Mouse (Mus musculus) macrophage (primary cell): ENCODE measurements around the gene Tmem56. TPM values are rescaled to one million over a fixed set of nuclear protein-coding genes. Genes with fewer than 3 reads are reported as not detected.

Source experiments
- H3K27ac ChIP-seq: fragments of 350-480 bp; formaldehyde crosslinking; 2 replicates; pipeline ENCODE4 v1.9.0; 2021
- H3K36me3 ChIP-seq: fragments of 350-480 bp; formaldehyde crosslinking; 2 replicates; pipeline ENCODE4 v1.9.0; 2021; ENCODE audit errors: inconsistent target
- H3K4me3 ChIP-seq: fragments of 350-480 bp; formaldehyde crosslinking; 2 replicates; pipeline ENCODE4 v1.9.0; 2021; ENCODE audit errors: inconsistent target
- H3K79me2 ChIP-seq: fragments of 350-480 bp; formaldehyde crosslinking; 2 replicates; pipeline ENCODE4 v1.9.0; 2021; ENCODE audit errors: inconsistent target
- WGBS: methylation state at CpG from one replicate; pipeline ENCODE4 v1.1.7; 2026; ENCODE audit warnings: inconsistent platforms; ENCODE audit not compliant: missing documents; 5-methylcytosine and 5-hydroxymethylcytosine counted together
- polyA plus RNA-seq: library from polyadenylated mRNA; stranded (reverse); fragments of 250-400 nt; gene quantifications from 3 replicates; pipeline ENCODE4 v1.2.4, GENCODE M21; 2018; ENCODE audit warnings: inconsistent platforms

The Tmem56 gene
- polyA plus RNA-seq, 1 experiment from 2014 or later: not detected

DNA sequence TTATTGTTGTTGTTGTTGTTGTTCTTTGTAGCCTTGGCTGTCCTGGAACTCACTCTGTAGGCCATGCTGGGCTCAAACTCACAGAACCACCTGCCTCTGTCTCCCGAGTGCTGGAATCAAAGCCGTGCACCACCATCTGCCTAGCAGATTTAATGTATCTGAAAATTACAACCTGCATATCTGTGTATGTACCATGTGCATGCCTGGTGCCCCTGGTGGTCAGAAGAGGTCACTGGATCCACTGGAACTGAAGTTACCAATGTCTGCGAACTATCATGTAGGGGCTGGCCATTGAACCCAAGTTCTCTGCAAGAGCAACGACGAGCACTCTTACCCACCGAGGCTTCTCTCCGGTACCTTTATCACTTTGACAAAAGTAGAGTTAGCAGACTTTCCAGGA, 23.7 kb upstream of the Tmem56 start:
- Histone ChIP-seq H3K4me3 (no peak overlapping the region), H3K36me3 (no peaks in the 10 kb centered on the region), H3K27ac (no peak overlapping the region), H3K79me2 (no peaks in the 10 kb centered on the region)
- 92% methylated on average over 7 of the region's 7 CpGs for WGBS

DNA sequence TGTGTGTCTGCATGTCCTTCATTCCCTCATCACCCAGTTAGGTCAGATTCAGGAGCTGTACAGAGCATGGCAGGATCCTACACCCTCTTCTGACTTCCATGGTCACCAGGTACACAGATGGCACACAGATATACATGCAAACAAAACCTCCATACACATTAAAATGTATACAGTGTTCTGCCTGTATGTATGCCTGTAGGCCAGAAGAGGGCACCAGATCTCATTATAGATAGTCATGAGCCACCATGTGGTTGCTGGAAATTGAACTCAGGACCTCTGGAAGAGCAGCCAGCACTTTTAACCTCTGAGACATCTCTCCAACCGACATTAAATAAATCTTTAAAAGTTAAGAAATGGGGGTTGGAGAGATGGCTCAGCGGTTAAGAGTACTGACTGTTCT, 11.3 kb upstream of the Tmem56 start:
- no peak overlapping the region for H3K4me3 ChIP-seq
- H3K79me2 ChIP-seq: no peaks in the 10 kb centered on the region
- no peak overlapping the region for H3K27ac ChIP-seq
- 88% methylated on average over 2 of the region's 2 CpGs for WGBS
- H3K36me3 ChIP-seq: no peaks in the 10 kb centered on the region

DNA sequence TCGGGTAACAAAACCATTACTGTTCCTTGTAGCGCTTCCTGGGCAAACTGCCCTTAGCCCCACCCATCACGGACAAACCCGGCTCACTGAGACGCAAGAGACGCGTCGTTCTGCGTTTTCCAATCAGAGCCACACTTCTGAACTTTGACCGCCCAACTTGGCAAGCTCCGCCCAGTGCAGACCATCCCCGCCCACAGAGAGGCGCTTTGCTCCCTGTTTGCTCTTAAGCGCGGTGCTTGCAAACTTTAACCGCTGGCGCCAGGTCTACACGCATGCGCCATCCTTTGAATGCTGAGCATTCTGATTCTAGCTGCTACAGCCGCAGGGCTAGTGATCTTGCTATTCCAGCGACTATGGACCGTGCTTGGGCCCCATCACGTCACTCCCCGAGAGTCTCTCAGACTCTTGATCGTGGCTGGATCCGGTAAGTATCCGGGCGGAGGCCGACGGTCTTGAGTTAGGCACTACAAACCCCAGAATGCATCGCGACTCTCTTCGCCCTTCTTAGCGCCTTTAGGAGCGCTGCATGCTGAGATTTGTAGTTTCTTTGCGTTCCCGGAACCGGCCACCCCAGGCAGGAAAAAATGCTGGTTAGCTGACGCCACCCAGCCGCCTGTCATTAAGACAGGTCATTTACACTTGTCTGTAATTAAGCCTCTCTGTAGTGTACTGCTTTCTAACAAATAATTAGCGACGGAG, 8.8 kb upstream of the Tmem56 start, which contains the start of gene Alg14:
Alg14 (plus strand) TSS at position 214 of the 699 bp plus-strand sequence.
- Histone ChIP-seq H3K27ac (peak within 1 kb of the TSS; percentile 90), H3K4me3 (peak within 1 kb of the TSS; percentile 65), H3K36me3 (no peaks in the 10 kb centered on the region), H3K79me2 (no peaks in the 10 kb centered on the region)
- under 1% methylated on average over 42 of the region's 42 CpGs for WGBS

DNA sequence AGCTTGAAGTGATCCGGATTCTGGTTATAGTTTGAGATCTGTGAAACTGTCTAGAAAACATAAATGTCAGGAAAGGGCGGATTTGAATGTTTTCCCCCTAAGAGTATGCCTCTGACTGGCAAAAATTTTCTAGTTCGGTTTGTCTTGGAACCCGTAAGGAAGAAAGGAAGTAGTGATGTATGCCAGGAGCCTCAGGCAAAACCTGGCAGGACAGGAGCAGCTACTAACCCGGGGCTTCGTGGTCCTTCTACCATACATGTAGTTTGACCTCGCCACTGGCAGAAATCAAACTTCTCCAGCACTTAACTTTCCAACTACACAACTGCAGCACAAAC, 8.3 kb upstream of the Tmem56 start:
- Histone ChIP-seq H3K79me2 (no peaks in the 10 kb centered on the region), H3K36me3 (no peaks in the 10 kb centered on the region), H3K4me3 (peak overlapping the region; percentile 65), H3K27ac (peak overlapping the region; percentile 90)
- 7% methylated on average over 7 of the region's 7 CpGs for WGBS

DNA sequence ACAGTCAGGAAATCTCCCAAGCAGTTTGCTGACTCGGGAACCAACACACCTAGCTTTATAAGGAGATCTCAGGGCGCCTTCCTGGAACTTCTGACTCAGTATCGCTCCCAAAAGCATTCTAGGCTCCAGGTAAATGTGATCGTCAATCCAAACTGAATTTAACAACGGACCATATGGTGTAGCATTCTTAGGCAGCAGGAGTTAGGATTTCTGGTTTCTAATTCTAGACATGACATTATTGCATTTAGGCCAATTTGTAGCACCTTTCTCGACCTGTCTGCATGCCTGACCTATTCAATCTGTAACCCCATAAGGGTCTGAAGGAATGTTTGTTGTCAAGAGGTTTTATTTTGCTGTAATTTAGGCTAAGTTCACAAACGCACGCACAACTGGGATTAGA, 7.8 kb upstream of the Tmem56 start:
- peak overlapping the region; percentile 90; the same call in 1 of the 2 replicates for H3K27ac ChIP-seq
- 92% methylated on average over 8 of the region's 8 CpGs for WGBS

DNA sequence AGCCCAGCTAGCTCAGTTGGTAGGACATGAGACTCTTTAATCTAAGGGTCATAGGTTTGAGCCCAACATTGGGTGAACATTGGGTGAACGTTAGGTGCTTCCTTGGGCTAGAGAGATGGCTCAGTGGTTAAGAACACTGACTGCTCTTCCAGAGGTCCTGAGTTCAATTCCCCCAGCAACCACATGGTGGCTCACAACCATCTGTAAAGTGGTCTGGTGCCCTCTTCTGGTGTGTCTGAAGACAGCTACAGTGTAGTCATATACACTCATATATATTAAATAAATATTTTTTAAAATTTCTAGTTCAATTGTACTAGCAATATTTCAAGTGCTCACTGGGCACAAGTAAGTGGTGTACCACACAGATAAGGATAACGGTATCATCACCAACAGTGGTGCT, 4.3 kb upstream of the Tmem56 start:
- Histone ChIP-seq H3K4me3 (no peak overlapping the region), H3K36me3 (no peaks in the 10 kb centered on the region), H3K27ac (no peak overlapping the region), H3K79me2 (no peaks in the 10 kb centered on the region)
- WGBS: 94% methylated on average over 2 of the region's 2 CpGs

More for the DNA sequence above, 7.8 kb upstream of the Tmem56 start:
- H3K79me2 ChIP-seq: no peaks in the 10 kb centered on the region
- H3K4me3 ChIP-seq: peak overlapping the region; percentile 65
- no peaks in the 10 kb centered on the region for H3K36me3 ChIP-seq

DNA sequence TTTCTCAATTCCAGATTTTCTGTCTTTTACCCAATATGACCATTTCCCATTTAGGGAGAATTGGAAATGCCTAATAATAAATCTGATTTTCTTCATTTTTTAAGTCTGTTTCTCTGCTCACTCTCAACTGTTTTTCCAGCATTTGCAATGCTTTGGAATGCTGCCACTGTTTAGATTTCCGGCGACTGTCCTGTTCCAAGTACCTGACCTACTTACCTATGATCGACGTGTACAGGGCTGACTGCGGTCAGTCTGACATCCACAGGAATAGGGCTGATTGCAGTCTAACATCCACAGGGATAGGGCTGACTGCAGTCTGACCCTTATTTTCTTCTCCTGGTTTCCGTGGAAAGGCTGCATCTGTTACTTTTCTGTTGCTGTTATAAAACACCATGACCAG, 2.3 kb upstream of the Tmem56 start:
- Histone ChIP-seq H3K27ac (no peak overlapping the region), H3K36me3 (no peaks in the 10 kb centered on the region), H3K79me2 (no peaks in the 10 kb centered on the region), H3K4me3 (no peak overlapping the region)
- WGBS: 93% methylated on average over 6 of the region's 6 CpGs

DNA sequence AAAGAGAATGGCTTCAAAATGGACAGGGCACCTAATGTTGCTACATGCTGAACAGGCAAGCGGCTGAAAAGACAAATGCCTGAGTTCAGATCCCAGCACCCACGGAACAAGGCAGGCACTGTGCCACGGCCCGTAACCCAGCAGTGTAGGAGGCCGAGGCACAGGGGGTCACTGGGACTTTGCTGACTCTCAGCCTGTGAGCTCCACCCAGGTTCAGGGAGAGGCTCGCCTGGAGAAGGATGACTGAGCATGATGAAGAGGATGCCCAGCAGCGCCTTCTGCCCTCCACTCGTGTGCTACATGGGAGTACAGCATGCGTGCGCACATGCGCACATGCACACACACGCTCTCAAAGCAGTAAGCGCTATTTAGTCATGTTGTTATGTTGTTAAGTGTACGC, 3.2 kb downstream of the Tmem56 start:
- Histone ChIP-seq H3K27ac (no peak overlapping the region), H3K79me2 (no peaks in the 10 kb centered on the region), H3K36me3 (no peaks in the 10 kb centered on the region), H3K4me3 (no peak overlapping the region)
- WGBS: 88% methylated on average over 14 of the region's 14 CpGs

DNA sequence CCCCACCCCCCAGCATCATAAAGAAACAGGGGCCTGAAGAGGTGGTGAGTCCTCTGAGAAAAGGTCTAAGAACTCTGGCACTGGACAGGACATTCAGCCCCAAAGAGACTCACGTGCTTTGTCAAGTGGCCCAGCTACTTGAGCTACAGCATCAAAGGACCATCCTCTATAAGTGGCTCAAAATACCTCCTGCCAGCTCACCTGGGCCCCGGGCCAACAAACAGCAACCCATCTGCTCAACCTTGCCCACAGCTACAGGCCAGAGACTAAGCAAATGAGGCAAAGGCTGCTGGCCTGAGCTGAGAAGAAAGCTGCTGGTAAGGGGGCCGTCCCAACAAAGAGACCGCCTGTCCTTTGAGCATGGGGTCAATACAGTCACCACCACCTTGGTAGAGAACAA, 5.3 kb downstream of the Tmem56 start:
- no peak overlapping the region for H3K4me3 ChIP-seq
- no peaks in the 10 kb centered on the region for H3K36me3 ChIP-seq
- 98% methylated on average over 4 of the region's 4 CpGs for WGBS
- H3K79me2 ChIP-seq: no peaks in the 10 kb centered on the region
- H3K27ac ChIP-seq: no peak overlapping the region

DNA sequence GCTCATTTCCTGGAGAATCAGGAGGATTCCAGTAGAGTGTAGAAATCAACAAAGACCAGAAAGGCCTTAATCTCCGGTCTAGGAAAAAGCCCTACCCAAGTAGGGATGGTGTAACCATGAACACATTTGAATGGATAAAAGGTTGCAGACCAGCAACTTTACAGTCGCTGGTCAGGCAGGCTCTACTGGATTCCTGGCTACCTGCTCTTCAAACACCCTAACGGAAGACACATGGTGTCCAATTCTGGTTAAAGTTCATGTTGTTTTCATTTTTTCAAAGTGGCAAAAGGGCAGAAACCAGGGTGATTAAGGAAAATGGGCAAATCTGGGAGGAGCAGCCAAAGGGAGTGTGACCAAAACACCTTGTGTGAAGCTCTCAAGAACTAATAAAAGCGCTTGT, 5.9 kb downstream of the Tmem56 start:
- 86% methylated on average over 4 of the region's 4 CpGs for WGBS
- Histone ChIP-seq H3K4me3 (no peak overlapping the region), H3K79me2 (no peaks in the 10 kb centered on the region), H3K27ac (no peak overlapping the region), H3K36me3 (no peaks in the 10 kb centered on the region)

DNA sequence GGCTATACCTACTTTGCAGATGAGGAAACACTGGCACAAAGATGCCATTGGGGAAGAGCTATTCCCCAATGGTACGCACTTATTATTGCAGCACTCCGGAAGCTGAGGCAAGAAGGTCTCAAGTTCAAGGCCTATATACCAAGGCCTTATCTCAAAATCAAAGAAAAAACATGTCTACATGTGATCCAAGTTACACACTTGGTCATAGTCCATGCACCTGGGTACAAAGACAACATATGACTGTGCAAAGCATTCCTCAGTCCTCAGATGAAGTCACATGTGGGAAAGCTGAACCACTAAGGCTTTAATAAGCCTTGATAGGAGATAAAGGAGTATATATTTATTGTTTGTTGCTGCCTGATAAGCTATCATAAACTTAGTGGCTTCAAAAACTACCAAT, 8.9 kb downstream of the Tmem56 start:
- Histone ChIP-seq H3K4me3 (no peak overlapping the region), H3K36me3 (no peaks in the 10 kb centered on the region), H3K27ac (no peak overlapping the region), H3K79me2 (no peaks in the 10 kb centered on the region)
- 100% methylated on average over 2 of the region's 2 CpGs for WGBS

DNA sequence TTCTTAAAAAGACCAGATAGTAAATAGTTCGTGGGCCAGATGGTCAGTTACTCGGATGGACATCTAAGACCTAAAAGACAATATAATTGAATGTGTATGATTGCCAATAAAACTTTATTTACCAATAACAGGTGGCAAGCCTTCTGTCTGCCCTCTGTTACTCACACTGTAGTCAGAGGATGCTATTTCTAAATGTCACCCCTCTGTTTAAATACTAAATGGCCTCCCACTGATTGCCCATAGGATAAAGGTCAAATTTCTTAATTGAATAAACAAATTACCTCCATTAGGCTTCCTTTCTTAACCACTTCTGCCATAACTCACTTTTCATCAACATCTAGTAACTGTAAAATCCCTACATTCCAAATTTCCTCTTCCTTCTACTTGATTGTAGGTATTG, 10.3 kb downstream of the Tmem56 start:
- Histone ChIP-seq H3K36me3 (no peaks in the 10 kb centered on the region), H3K4me3 (no peak overlapping the region), H3K27ac (no peak overlapping the region), H3K79me2 (no peaks in the 10 kb centered on the region)
- WGBS: 79% methylated on average over 2 of the region's 2 CpGs

DNA sequence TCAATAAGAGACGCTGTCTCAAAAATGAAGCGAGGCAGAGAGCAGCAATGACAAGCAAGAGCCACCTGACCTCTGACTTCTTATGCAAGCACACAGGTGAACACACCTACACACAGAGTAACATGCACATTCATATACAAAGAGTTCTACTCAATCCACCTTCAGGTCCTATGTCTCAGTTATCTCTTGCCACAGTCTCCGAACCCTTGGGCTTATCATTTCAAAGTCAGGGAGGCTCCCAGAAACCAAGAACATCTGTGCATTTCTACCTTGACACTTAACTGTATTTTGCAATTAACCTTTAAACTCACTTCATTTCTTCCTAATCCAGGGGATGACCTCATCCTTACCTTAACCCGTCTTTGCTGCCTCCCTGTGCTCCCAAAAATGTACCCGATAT, 15.6 kb downstream of the Tmem56 start:
- WGBS: 87% methylated on average over 5 of the region's 5 CpGs
- Histone ChIP-seq H3K4me3 (no peak overlapping the region), H3K27ac (no peak overlapping the region), H3K79me2 (no peaks in the 10 kb centered on the region), H3K36me3 (no peaks in the 10 kb centered on the region)

DNA sequence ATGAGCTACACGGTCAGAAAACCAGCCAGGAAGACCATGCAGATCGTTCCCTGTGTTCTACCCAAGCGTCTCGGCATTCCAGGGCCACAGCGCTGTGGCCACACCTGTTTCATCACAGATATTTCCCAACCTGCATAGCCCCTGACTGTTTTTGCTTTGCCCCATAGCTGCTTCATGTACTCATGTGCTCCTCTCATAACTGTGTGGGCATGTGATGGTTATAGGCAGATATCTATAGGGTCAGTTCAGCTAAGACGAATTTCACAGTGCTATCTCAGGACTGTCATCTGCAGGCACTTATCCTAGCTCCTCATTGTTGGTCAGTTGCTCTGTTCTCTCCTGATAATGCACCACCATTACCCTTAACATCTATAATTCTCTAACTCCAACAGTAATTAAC, 18.7 kb downstream of the Tmem56 start:
- 77% methylated on average over 6 of the region's 6 CpGs for WGBS
- no peak overlapping the region for H3K4me3 ChIP-seq
- no peaks in the 10 kb centered on the region for H3K79me2 ChIP-seq
- no peaks in the 10 kb centered on the region for H3K36me3 ChIP-seq
- H3K27ac ChIP-seq: no peak overlapping the region

DNA sequence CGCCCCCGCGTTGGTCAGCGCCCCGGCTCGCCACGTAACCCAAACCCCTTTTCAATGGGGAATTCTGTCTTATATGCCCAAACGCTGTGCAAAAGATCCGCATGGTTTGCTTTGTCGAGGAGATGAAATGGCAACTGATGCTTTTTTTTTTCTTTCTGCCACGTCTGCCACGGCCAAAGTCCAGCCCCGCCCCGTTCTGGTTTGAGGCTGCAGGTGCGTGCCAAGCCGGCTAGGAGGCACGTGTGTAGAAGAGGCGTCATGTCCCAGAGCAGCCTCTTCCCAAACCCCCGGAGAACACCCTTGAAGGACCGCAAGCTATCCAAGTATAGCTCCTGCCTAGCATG, 19.7 kb downstream of the Tmem56 start:
- H3K79me2 ChIP-seq: no peaks in the 10 kb centered on the region
- H3K27ac ChIP-seq: no peak overlapping the region
- no peaks in the 10 kb centered on the region for H3K36me3 ChIP-seq
- H3K4me3 ChIP-seq: no peak overlapping the region
- WGBS: 5% methylated on average over 20 of the region's 20 CpGs

DNA sequence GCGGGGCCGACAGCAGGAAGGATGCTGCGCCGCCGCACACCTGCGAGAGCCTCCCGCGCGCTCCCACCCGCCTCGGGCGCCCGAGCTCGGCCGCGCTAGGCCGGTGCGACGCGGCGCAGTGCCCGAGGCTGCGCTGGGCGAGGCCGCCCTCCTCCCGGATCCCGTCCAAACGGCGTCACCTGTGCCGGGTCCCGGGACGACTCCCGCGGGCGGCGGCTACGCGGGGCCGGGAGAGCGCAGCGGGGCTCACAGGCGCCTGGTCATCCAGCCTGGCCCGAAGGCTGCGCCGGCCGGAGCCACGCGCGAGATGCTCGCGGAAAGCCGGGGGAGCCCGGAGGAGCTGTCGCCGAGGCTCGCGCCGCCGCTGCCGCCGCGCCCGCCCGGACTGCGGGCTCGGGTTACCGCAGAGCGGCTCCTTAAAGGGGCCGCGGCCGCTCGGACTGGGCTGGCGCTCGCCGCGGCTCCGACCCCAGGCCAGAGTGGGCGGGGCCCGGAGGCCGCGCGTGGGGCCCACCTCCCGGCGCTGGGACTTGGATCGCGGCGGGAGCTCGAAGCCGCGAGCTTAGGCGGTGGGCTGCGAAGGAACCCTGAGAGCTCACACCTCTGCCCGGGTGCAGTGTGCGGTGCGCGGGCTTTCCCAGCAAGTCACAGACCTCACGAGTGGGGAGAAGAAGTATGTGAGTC, 20.2 kb downstream of the Tmem56 start:
- Histone ChIP-seq H3K36me3 (no peaks in the 10 kb centered on the region), H3K79me2 (no peaks in the 10 kb centered on the region), H3K4me3 (no peak overlapping the region), H3K27ac (no peak overlapping the region)
- under 1% methylated on average over 86 of the region's 97 CpGs for WGBS
